Mouse (Mus musculus) CH12.LX (cell line): ENCODE data around the gene Inpp4b. TPM values are rescaled to one million over a fixed set of nuclear protein-coding genes. Genes with fewer than 3 reads are reported as not detected.

Experiments
- DNase-seq: peaks from one replicate; pipeline ENCODE4 v3.0.0-alpha.2; 2013; ENCODE audit errors: extremely low read depth
- H3K27ac ChIP-seq: 2 replicates; pipeline ENCODE4 v1.5.1; 2012; ENCODE audit warnings: low read depth, mild to moderate bottlenecking, control low read depth, moderate library complexity; ENCODE audit not compliant: insufficient read depth
- H3K27me3 ChIP-seq: replicated peaks from 2 replicates; pipeline ENCODE3; 2012; ENCODE audit warnings: inconsistent platforms
- H3K36me3 ChIP-seq, 2 experiments: replicated peaks in 1 of 2; 2 replicates each; pipeline versions ENCODE3 to v1.6.1; 2012; ENCODE audit warnings: inconsistent platforms in 1 of 2, low read length in 1 of 2, mild to moderate bottlenecking in 1 of 2, mixed read lengths in 1 of 2, moderate library complexity in 1 of 2; ENCODE audit not compliant: control insufficient read depth in 1 of 2, insufficient read depth in 1 of 2
- H3K4me1 ChIP-seq, 2 experiments: 2 replicates each; pipeline ENCODE4 v1.6.1; 2012; ENCODE audit warnings: inconsistent platforms in 1 of 2, moderate library complexity in 1 of 2; ENCODE audit not compliant: insufficient read depth in 2 of 2, control insufficient read depth in 1 of 2
- H3K4me2 ChIP-seq: 2 replicates; pipeline ENCODE4 v1.6.1; 2012; ENCODE audit warnings: low read depth, mild to moderate bottlenecking, control low read depth; ENCODE audit not compliant: poor library complexity, insufficient read depth, severe bottlenecking
- H3K4me3 ChIP-seq, 3 experiments: fragments of 150-350 bp in 1 of 3; sonication (generic) in 1 of 3; replicated peaks in 1 of 3; 2 replicates each; pipeline versions ENCODE3 to v1.5.1; 2011 to 2012; ENCODE audit warnings: low read depth in 2 of 3, low read length in 2 of 3, mild to moderate bottlenecking in 2 of 3, moderate library complexity in 2 of 3, control low read depth in 1 of 3, improper control_type of control experiment in 1 of 3, inconsistent platforms in 1 of 3, mixed read lengths in 1 of 3; ENCODE audit not compliant: poor library complexity in 1 of 3
- H3K79me2 ChIP-seq: replicated peaks from 2 replicates; pipeline ENCODE4 v1.6.1; 2012; ENCODE audit warnings: mild to moderate bottlenecking, moderate library complexity; ENCODE audit not compliant: control insufficient read depth, poor library complexity, insufficient read depth, severe bottlenecking; ENCODE audit errors: extremely low read depth
- H3K9ac ChIP-seq: 2 replicates; pipeline ENCODE4 v1.6.1; 2012; ENCODE audit warnings: low read depth, mild to moderate bottlenecking, control low read depth, moderate library complexity; ENCODE audit not compliant: insufficient read depth
- H3K9me3 ChIP-seq: replicated peaks from 2 replicates; pipeline ENCODE3; 2012; ENCODE audit warnings: low read length, inconsistent platforms, mixed read lengths
- CTCF ChIP-seq, 2 experiments: IDR thresholded peaks in 1 of 2; conservative IDR thresholded peaks in 1 of 2; 2 replicates each; pipeline ENCODE4 v1.5.1; 2011 to 2012; ENCODE audit warnings: low read depth in 2 of 2, low read length in 2 of 2, improper control_type of control experiment in 1 of 2, inconsistent platforms in 1 of 2, mild to moderate bottlenecking in 1 of 2, moderate library complexity in 1 of 2
- E2F4 ChIP-seq: IDR thresholded peaks from 2 replicates; pipeline ENCODE4 v1.6.1; 2011; ENCODE audit warnings: low read depth, low read length, improper control_type of control experiment; ENCODE audit not compliant: insufficient replicate concordance
- ELF1 ChIP-seq: IDR thresholded peaks from 2 replicates; pipeline ENCODE4 v1.6.1; 2014; ENCODE audit warnings: low read depth, mild to moderate bottlenecking, inconsistent platforms, low read length, improper control_type of control experiment
- EP300 ChIP-seq: IDR thresholded peaks from 2 replicates; pipeline ENCODE4 v1.6.1; 2011; ENCODE audit warnings: low read length, improper control_type of control experiment
- ETS1 ChIP-seq: conservative IDR thresholded peaks from 2 replicates; pipeline ENCODE4 v1.6.1; 2012; ENCODE audit warnings: low read depth, mild to moderate bottlenecking, inconsistent platforms, low read length, improper control_type of control experiment, moderate library complexity
- IRF4 ChIP-seq: IDR thresholded peaks from 2 replicates; pipeline ENCODE4 v1.6.1; 2014; ENCODE audit warnings: low read depth, mild to moderate bottlenecking, inconsistent platforms, low read length, improper control_type of control experiment
- JUN ChIP-seq: IDR thresholded peaks from 2 replicates; pipeline ENCODE4 v1.6.1; 2011; ENCODE audit warnings: low read depth, mild to moderate bottlenecking, low read length, improper control_type of control experiment, moderate library complexity; ENCODE audit not compliant: insufficient read depth
- MAZ ChIP-seq: IDR thresholded peaks from 2 replicates; pipeline ENCODE4 v1.6.1; 2012; ENCODE audit warnings: low read depth, mild to moderate bottlenecking, inconsistent platforms, low read length, improper control_type of control experiment, moderate library complexity
- MXI1 ChIP-seq: IDR thresholded peaks from 2 replicates; pipeline ENCODE4 v1.6.1; 2011; ENCODE audit warnings: mild to moderate bottlenecking, low read depth, low read length, improper control_type of control experiment
- MYC ChIP-seq: IDR thresholded peaks from 2 replicates; pipeline ENCODE4 v1.6.1; 2011; ENCODE audit warnings: low read depth, mild to moderate bottlenecking, improper control_type of control experiment, low read length
- NRF1 ChIP-seq: IDR thresholded peaks from 2 replicates; pipeline ENCODE4 v1.6.1; 2014; ENCODE audit warnings: low read depth, mild to moderate bottlenecking, inconsistent platforms, low read length, improper control_type of control experiment, moderate library complexity
- PAX5 ChIP-seq: IDR thresholded peaks from 2 replicates; pipeline ENCODE4 v1.6.1; 2012; ENCODE audit warnings: low read length, inconsistent platforms, mixed read lengths
- POLR2A ChIP-seq: IDR thresholded peaks from 2 replicates; pipeline ENCODE4 v1.6.1; 2011; ENCODE audit warnings: low read depth, mild to moderate bottlenecking, improper control_type of control experiment, low read length
- RCOR1 ChIP-seq: conservative IDR thresholded peaks from 2 replicates; pipeline ENCODE4 v1.6.1; 2012; ENCODE audit warnings: low read depth, mild to moderate bottlenecking, inconsistent platforms, low read length, improper control_type of control experiment
- SMC3 ChIP-seq: IDR thresholded peaks from 2 replicates; pipeline ENCODE4 v1.6.1; 2011; ENCODE audit warnings: low read depth, low read length, improper control_type of control experiment
- TBP ChIP-seq: conservative IDR thresholded peaks from 2 replicates; pipeline ENCODE4 v1.6.1; 2011; ENCODE audit warnings: low read depth, low read length, improper control_type of control experiment
- UBTF ChIP-seq: IDR thresholded peaks from 2 replicates; pipeline ENCODE4 v1.6.1; 2012; ENCODE audit warnings: low read depth, mild to moderate bottlenecking, inconsistent platforms, low read length, improper control_type of control experiment, moderate library complexity
- USF2 ChIP-seq: conservative IDR thresholded peaks from 2 replicates; pipeline ENCODE4 v1.6.1; 2011; ENCODE audit warnings: low read depth, low read length, improper control_type of control experiment
- ZKSCAN1 ChIP-seq: IDR thresholded peaks from 2 replicates; pipeline ENCODE4 v1.6.1; 2012; ENCODE audit warnings: low read depth, inconsistent platforms, low read length, improper control_type of control experiment, borderline replicate concordance
- ZNF384 ChIP-seq: IDR thresholded peaks from 2 replicates; pipeline ENCODE4 v1.6.1; 2012; ENCODE audit warnings: low read depth, low read length, improper control_type of control experiment, inconsistent platforms
- dilution Hi-C: fragments of 300-500 bp; cut with MboI; formaldehyde crosslinking; loops from 2 replicates; pipeline ENCODE4 v1.14.3; 2020; ENCODE audit warnings: low sequenced_read_pairs; ENCODE audit not compliant: extremely low pct_unique_long_range_greater_than_20kb, extremely low pct_ligation_motif_present
- in situ Hi-C: fragments of 300-500 bp; cut with MboI; formaldehyde crosslinking; loops from 3 replicates; pipeline ENCODE4 v1.14.3; 2019; ENCODE audit warnings: low sequenced_read_pairs, low pct_ligation_motif_present, low pct_unique_long_range_greater_than_20kb, mixed read lengths
- polyA plus RNA-seq: library from polyadenylated mRNA; unstranded; fragments of >175 nt; gene quantifications from 2 replicates; pipeline ENCODE4 v1.2.1, GENCODE M21; 2012; ENCODE audit warnings: low read depth; ENCODE audit not compliant: insufficient read length
- total RNA-seq, 2 experiments: library from RNA; depleted of rRNA; stranded (reverse); fragments of 300-350 nt in 1 of 2; fragments of >200 nt in 1 of 2; gene quantifications; 2 replicates each; pipeline ENCODE4 v1.2.3; 2012 to 2014

The Inpp4b gene
- total and polyA plus RNA-seq, 3 experiments, result 3.0 to 4.9 (median 3.4) TPM

GRCm38 (mm10) chr8:81494823-81495222, 152.5 kb downstream of the Inpp4b start:
- TF ChIP-seq USF2 (no peak), PAX5 (no peak), ETS1 (no peak), ELF1 (no peak), CTCF (conservative IDR thresholded peaks at IDR 0.05 in 1 of 2, IDR thresholded peaks at IDR 0.05 in 1 of 2; ENCODE audit: low read depth in 2 of 2, low read length in 2 of 2) (no peak), MYC (no peak), ZKSCAN1 (no peak), MAZ (no peak), NRF1 (no peak), JUN (no peak)
- Histone ChIP-seq H3K27ac (no peak overlapping the region), H3K4me2 (no peak overlapping the region), H3K27me3 (no peaks in the 10 kb centered on the region), H3K9me3 (no peaks in the 10 kb centered on the region), H3K4me3 (no peak overlapping the region), H3K9ac (no peak overlapping the region), H3K79me2 (no peaks in the 10 kb centered on the region), H3K36me3 (no peaks in the 10 kb centered on the region), H3K4me1 (peaks cover 0 to 12% of the 10 kb centered on the region in 2 experiments; a peak in 1 of 4 replicates)
- no peak for DNase-seq
- dilution Hi-C loops, result no loop called here
- in situ Hi-C loops, result loop anchor here (10.0 kb wide), 1 partner anchor 320 kb away; no protein-coding TSS in a partner anchor

- no peak for DNase-seq
- H3K4me2 ChIP-seq, result no peak overlapping the region
- no peaks in the 10 kb centered on the region for H3K9me3 ChIP-seq
- dilution Hi-C loops, result no loop called here
- no peaks in the 10 kb centered on the region for H3K36me3 ChIP-seq
- no peak for TF ChIP-seq MAZ
- no peak for TF ChIP-seq UBTF
- no peak for TF ChIP-seq MXI1
- no peak for TF ChIP-seq IRF4
- no peak for TF ChIP-seq PAX5
- no peak for TF ChIP-seq CTCF (conservative IDR thresholded peaks at IDR 0.05 in 1 of 2, IDR thresholded peaks at IDR 0.05 in 1 of 2; ENCODE audit: low read depth in 2 of 2, low read length in 2 of 2)
- TF ChIP-seq EP300, result no peak
- TF ChIP-seq E2F4, result no peak
- TF ChIP-seq ZNF384, result no peak
- no peak for TF ChIP-seq POLR2A
- TF ChIP-seq SMC3, result no peak
- TF ChIP-seq TBP, result no peak
- TF ChIP-seq RCOR1, result no peak
- TF ChIP-seq, all 38 proteins: peak for 0
- Histone ChIP-seq H3K79me2 (no peaks in the 10 kb centered on the region), H3K4me1 (no peaks in the 10 kb centered on the region), H3K9ac (no peak overlapping the region), H3K27me3 (no peaks in the 10 kb centered on the region), H3K27ac (no peak overlapping the region), H3K4me3 (no peak overlapping the region)
- in situ Hi-C loops, result loop anchor here (10.0 kb wide), 1 partner anchor 317 kb away; no protein-coding TSS in a partner anchor
These were observed 155.3 kb downstream of the Inpp4b start for GRCm38 (mm10) chr8:81497646-81498045.
